Mouse (Mus musculus) adrenal gland, postnatal 14 days (tissue): Measurements from ENCODE around the gene Bglap3. TPM values are rescaled to one million over a fixed set of nuclear protein-coding genes. Genes with fewer than 3 reads are reported as not detected.
"Not testable (repeated sequence)": the region's sequence is repeated elsewhere in the genome, so short reads cannot be mapped to it uniquely, and the experiment has no call there.

Experiments used
- DNase-seq: peaks from one replicate; pipeline ENCODE4 v3.0.0; 2021; ENCODE audit warnings: mixed read lengths
- total RNA-seq: library from RNA; stranded (reverse); gene quantifications from 2 replicates; pipeline ENCODE4 v1.2.3, GENCODE M21; 2021

Bglap3 gene
- total RNA-seq, 1 experiment from 2014 or later, result 0.67 TPM

DNA sequence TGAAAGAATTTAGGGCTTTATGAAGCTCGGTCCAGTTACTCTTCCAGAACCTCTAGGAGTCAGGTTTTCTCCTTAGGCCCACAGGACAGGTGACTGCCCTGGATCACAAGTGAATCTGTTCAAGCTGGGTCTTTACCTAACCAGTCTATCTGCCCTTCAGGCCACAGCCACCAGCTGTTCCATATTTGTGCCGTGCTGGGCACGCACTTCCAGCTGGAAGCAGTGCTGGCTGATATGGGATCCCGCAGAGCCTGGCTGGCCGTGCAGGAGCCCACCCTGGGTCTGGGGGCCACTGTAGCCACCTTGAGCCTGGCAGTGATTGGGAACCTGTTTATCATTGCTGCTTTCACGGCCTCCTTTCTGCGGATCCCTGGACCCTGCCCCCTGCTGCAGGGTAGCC, 4.1 kb upstream of the Bglap3 start:
- not testable (repeated sequence) for DNase-seq

GRCm38 (mm10) chr3:88375750-88376626, 3.4 kb upstream of the Bglap3 start:
- peak; percentile 52 for DNase-seq

- DNase-seq, result not testable (repeated sequence)
These were observed 4.0 kb downstream of the Bglap3 start for GRCm38 (mm10) chr3:88368511-88368910.

GRCm38 (mm10) chr3:88367517-88367916, 5.0 kb downstream of the Bglap3 start:
- not testable (repeated sequence) for DNase-seq

DNA sequence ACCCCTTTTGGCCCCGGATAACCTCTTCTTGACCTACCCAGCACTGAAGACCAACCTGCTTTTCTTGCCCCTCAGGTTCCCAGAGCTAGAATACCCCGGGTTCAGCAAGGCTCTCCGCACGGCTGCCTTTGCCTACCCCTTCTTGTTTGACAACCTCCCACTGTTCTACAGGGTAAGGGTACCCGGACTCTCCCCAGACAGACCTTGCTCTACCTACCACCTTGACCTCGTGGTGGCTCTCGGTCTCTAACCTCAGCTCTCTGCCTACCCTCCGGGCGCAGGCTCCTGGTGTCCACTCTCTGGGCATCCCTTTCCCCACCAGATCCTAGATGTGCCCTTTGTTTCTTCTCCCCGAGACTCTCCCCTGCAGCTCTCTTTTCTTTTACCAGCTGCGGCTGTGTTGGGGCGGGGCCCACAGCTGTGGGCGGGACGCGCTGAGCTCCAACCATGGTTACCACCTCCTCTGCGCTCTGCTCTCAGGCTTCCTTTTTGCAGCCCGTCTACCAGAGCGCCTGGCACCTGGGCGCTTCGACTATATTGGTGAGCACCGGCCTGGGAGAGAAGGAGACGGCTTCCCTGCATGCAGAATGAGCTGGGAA, 5.6 kb downstream of the Bglap3 start:
- DNase-seq, result peak; percentile 72

DNA sequence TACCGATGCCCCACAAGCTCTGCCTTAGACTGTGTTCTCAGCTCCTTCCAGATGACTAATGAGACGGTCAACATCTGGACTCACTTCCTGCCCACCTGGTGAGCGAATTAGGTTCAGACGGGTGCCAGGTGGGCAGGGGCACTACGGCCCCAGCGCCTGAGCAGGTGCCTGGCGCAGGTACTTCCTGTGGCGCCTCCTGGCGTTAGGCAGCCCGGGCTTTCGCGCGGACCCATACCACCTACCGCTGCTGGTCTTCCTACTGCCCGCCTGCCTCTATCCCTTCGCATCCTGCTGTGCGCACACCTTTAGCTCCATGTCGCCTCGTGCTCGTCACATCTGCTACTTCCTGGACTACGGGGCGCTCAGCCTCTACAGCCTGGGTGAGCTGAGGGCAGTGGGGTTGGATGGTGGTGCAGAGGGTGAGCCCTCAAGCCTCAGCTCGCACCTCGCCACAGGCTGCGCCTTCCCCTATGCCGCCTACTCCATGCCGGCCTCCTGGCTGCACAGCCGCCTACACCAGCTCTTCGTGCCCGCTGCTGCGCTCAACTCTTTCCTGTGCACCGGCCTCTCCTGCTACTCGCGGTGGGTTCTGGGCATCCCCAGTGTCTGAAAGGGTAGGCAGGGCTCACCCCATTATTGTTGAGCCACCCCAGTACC, 6.7 kb downstream of the Bglap3 start:
- DNase-seq, result no peak

DNA sequence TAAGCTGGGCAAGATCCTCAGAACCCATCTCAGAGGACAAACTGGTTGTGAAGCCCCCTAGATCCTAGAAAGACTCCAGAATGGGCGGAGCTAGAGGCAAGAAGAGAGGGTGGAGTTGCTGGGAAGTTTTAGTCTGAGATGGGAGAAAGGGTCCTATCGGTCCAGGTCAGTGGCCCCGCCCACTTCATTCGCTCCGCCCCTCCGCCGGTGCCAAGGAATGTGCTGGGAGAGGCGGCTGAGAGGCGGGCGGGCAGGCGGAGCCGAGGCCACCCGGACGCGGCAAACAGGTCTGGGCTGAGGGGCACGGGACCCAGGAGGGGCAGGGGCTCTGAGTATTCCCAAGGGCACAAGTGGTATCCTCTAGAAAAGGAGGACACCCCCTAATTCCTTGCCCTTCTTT, 8.2 kb downstream of the Bglap3 start, which contains the start of gene Paqr6:
Gene Paqr6 (plus strand): TSS at position 248 of the 400 bp plus-strand sequence.
- peak; percentile 84 for DNase-seq

GRCm38 (mm10) chr3:88363700-88364099, 8.8 kb downstream of the Bglap3 start:
- DNase-seq, result no peak

DNA sequence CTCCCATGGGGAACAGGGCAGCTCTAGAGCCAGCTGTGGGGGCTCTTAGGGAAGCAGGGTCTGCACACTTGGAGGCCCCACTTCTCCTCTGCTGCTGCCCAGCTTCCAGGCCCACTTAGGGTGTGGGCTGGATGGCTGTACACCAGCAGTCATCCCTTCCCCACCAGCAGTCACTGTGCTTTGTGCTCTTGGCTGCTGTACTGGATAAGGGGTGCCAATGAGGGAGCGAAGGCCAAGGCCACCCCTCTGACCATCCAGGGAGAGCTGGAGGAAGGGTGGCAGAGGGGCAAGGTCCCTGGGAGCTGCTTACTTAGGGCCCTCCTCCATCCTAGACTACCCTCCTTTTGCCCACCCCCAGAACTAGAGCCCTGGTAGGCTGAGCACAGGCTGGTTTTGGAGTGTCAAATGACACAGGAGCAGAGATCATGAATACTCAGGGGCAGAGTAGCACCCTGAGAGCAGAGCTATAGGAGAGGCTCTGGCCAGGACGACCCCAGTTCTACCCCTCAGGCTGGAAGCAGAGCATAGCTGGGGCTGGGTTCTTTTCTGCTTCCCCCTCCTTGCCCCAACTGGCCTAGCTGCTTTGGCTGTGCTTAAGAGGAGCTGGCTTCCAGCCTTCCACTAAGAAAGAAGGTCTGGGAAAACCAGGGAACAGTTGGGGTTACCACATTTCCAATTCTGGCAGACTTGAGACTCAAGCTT, 10.8 kb downstream of the Bglap3 start:
- DNase-seq, result no peak

GRCm38 (mm10) chr3:88361096-88361495, 11.4 kb downstream of the Bglap3 start:
- no peak for DNase-seq

GRCm38 (mm10) chr3:88359989-88360388, 12.6 kb downstream of the Bglap3 start:
- DNase-seq, result no peak

GRCm38 (mm10) chr3:88359584-88359983, 13.0 kb downstream of the Bglap3 start:
- DNase-seq, result no peak

DNA sequence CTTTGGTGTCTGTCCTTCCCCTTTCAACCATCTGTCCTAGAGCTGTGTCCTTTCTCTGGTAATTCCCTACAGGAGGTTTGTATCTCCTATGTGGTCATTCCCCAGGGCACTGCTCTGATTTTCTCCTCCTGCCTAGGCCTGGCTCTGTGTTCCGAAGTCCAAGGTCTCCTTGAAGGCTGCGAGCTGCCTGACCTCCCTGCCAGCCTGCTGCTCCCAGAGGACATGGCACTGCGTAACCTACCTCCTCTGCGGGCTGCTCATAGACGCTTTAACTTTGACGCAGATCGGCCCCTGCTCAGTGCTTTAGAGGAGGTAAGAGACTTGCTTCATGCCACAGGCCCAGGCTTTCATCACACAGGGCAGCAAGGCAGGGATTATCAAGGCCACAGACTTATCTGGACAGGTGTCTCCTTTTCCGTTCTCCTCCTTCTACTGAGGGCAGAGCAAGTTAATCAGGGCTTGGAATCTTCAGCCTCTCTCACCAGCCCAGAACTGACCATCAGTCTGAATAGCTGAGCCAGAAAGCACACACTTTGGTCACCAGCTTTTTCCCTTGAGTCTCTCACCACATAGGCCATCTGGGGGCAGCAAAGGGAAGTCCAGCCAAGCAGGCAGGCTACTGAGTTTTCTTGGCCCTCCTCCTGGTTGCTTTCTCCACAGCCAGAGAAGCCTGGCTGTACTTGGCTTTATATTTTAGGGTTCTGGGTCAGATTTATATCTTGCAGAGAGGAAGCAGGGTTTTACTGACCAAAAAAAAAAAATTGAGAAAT, 18.0 kb downstream of the Bglap3 start:
- DNase-seq, result peak; percentile 80

DNA sequence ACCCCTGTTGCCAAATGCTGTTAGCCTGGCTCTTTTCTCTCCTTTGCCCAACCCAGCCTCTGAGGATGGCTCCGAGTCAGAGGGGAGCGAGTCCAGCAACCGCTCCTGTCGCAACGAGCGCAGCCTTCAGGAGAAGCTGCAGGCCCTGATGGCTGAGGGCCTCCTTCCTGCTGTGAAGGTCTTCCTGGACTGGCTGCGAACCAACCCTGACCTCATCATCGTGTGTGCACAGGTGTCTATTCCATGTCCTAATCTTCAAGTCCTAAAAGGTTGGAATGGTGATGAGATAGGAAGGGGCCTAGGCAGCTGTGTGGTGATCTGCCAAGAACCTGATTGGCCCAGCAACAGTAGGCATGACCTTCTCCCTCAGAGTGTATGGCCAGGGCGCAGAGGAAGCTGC, 19.6 kb downstream of the Bglap3 start:
- peak; percentile 47 for DNase-seq

GRCm38 (mm10) chr3:88350732-88351131, 21.8 kb downstream of the Bglap3 start:
- DNase-seq, result no peak

- DNase-seq, result no peak
These were observed 33.5 kb downstream of the Bglap3 start for GRCm38 (mm10) chr3:88339006-88339405.

DNA sequence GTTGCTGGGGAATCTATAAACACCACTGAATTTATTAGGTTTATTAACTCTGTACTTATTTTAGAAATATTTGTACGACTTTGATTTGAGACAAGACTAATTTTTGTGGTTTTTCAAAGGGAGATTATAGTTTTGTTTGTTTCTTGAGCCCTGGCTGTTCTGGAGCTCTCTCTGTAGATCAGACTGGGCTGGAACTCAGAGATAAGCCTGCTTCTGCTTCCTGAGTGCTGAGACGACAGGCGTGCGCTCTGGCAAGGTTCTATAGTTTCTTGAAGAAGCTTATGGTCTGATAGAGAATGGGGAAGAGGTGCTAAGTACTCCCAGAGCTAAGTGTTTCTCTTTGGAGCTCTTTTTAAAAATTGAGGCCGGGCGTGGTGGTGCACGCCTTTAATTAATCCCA, 34.2 kb downstream of the Bglap3 start:
- DNase-seq, result no peak

GRCm38 (mm10) chr3:88337367-88338020, 35.0 kb downstream of the Bglap3 start:
- no peak for DNase-seq

GRCm38 (mm10) chr3:88336058-88337013, 36.2 kb downstream of the Bglap3 start, which contains the start of the genes Tmem79 and Smg5:
TSS of gene Tmem79 (minus strand) at chr3:88336148.
TSS of gene Smg5 (plus strand) at chr3:88336260.
- peak; percentile 98 for DNase-seq
